Mouse (Mus musculus) embryonic facial prominence, embryonic 10.5 days (tissue): ENCODE data around the gene Zmym6. TPM values are rescaled to one million over a fixed set of nuclear protein-coding genes. Genes with fewer than 3 reads are reported as not detected.

ENCODE experiments used
- DNase-seq: peaks from one replicate; pipeline ENCODE4 v3.0.0-alpha.2; 2017; ENCODE audit warnings: low spot score
- H3K27ac ChIP-seq: fragments of 300-500 bp; sonication (generic); replicated peaks from 2 replicates; pipeline ENCODE4 v1.5.1; 2016; ENCODE audit warnings: mild to moderate bottlenecking
- H3K27me3 ChIP-seq: fragments of 300-500 bp; sonication (generic); replicated peaks from 2 replicates; pipeline ENCODE4 v1.6.1; 2016; ENCODE audit warnings: low read depth, mild to moderate bottlenecking; ENCODE audit not compliant: poor library complexity, severe bottlenecking
- H3K36me3 ChIP-seq: fragments of 300-500 bp; sonication (generic); replicated peaks from 2 replicates; pipeline ENCODE4 v1.6.1; 2016; ENCODE audit warnings: mild to moderate bottlenecking, moderate library complexity
- H3K4me1 ChIP-seq: fragments of 300-500 bp; sonication (generic); 2 replicates; pipeline ENCODE4 v1.6.1; 2016
- H3K4me3 ChIP-seq: fragments of 300-500 bp; sonication (generic); 2 replicates; pipeline ENCODE4 v1.5.1; 2016; ENCODE audit warnings: mild to moderate bottlenecking, moderate library complexity
- H3K9me3 ChIP-seq: fragments of 300-500 bp; sonication (generic); 2 replicates; pipeline ENCODE4 v1.6.1; 2016; ENCODE audit warnings: mild to moderate bottlenecking
- WGBS: fragments of 180-500 bp; shearing (Covaris S2); methylation state at CpG from one replicate; pipeline ENCODE4 v1.1.7; 2016; 5-methylcytosine and 5-hydroxymethylcytosine counted together
- polyA plus RNA-seq: library from polyadenylated mRNA; unstranded; fragments of >200 nt; fragmentation: Nextera tagmentation; extraction: Ambion mirVana; gene quantifications from 2 replicates; pipeline ENCODE4 v1.2.1, GENCODE M21; 2016

The Zmym6 gene
- polyA plus RNA-seq, 1 experiment from 2014 or later: 25.5 TPM

DNA sequence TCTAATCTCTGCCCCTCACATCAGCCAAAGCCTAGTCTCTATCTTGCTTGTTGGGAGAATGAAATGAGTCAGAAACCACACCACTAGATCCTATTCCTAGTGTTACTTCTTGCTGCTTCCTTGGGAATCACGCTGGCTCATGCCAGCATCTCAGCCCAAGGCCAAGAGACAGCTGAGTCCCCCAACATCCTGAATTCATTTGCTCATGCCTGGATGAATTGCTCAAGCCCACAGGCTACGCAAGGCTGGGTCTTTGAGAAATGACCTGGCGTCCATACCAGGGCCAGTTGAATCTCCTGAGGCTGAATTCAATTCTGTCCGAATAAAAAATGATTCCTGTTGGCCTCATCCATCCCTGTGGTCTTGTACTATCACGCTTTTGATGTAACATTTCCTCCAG lies 60.4 kb downstream of the Zmym6 start:
- Histone ChIP-seq H3K27me3 (no peaks in the 10 kb centered on the region), H3K9me3 (no peaks in the 10 kb centered on the region), H3K36me3 (no peaks in the 10 kb centered on the region), H3K4me3 (no peak overlapping the region), H3K4me1 (no peaks in the 10 kb centered on the region), H3K27ac (no peak overlapping the region)
- no peak for DNase-seq
- 80% methylated on average over 5 of the region's 5 CpGs for WGBS

DNA sequence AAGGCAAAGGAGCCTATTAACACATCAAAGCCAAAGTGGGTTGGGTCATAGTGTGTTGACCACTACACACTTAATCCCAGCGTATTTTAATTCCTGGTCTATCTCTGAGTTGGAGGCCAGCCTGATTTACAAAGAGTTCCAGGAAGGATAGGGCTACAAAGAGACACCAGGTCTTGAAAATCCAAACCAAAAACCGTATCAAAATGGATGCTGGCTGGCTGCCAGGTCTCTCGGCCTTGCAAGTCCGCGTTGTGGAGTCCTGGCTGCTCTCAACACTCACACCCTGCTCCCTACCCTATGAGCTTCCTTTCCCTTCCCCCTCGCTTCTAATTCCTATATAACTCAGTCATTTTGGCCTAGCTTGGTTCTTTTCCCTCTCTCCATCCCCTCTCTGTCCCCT lies 61.3 kb downstream of the Zmym6 start:
- DNase-seq: no peak
- H3K27ac ChIP-seq: no peak overlapping the region
- WGBS: 59% methylated on average over 6 of the region's 6 CpGs

DNA sequence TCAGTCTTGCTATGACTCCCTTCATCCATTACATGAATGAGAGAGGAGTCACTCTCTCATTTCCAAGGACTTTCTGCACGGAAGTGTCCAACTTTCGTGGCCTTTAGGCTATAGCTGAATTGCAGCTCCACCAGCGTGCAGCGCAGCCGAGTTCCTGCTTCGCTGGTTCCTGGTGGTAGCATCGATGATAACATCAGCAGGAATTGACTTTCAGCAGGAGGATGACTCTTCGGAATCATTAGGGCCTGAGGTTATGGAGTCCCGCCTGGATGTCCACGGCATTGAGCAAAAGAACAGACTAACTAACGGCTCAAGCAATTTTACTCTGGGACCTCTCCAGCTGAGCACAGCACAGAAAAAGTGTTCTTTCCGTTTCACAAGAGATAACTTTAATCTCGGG lies 72.8 kb downstream of the Zmym6 start:
- no peaks in the 10 kb centered on the region for H3K4me1 ChIP-seq
- no peak overlapping the region for H3K4me3 ChIP-seq
- H3K27ac ChIP-seq: no peak overlapping the region
- DNase-seq: no peak
- WGBS: 87% methylated on average over 13 of the region's 13 CpGs
- H3K27me3 ChIP-seq: no peaks in the 10 kb centered on the region
- no peaks in the 10 kb centered on the region for H3K36me3 ChIP-seq
- no peaks in the 10 kb centered on the region for H3K9me3 ChIP-seq

More for the DNA sequence above, 61.3 kb downstream of the Zmym6 start:
- Histone ChIP-seq H3K4me1 (no peaks in the 10 kb centered on the region), H3K27me3 (no peaks in the 10 kb centered on the region), H3K4me3 (no peak overlapping the region), H3K9me3 (no peaks in the 10 kb centered on the region), H3K36me3 (no peaks in the 10 kb centered on the region)

DNA sequence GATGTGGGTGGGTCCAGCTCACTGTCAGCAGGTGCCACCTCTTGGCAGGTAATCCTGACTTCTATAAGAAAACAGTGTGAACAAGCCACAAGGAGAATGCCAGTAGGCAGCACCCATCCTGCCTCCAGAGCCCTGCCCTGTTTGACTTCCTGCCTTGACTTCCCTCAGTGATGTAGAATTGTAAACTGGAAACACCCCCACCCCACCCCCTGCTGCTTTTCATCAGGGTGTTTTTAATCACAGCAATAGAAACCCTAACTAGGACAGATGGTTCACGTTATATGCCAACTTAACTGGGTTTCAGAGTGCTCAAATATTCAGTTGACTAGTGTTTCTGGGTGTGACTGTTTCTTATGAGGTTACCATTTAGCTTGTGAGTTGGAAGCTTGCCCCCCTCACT lies 76.2 kb downstream of the Zmym6 start:
- 60% methylated on average over 1 of the region's 1 CpGs for WGBS
- H3K36me3 ChIP-seq: no peaks in the 10 kb centered on the region

DNA sequence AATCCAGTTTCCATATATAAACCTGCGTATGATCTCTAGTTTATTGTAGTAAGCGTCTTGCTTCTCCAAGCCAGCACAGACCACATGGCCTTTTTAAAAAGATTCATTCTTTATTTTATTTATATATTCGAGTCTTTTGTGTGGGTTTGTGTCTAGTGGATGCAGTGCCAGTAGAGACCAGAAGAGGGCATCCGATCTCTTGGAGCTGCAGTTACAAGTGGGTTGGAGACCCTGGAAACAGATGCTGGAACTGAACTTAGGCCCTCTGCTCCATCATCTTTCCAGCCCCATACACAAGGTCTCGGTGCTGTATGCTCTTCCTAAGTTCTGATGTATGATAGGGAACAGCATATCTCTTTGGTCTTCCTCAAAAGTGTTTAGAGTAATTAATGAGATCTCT lies 78.6 kb downstream of the Zmym6 start:
- no peaks in the 10 kb centered on the region for H3K27me3 ChIP-seq
- H3K27ac ChIP-seq: no peak overlapping the region
- no peak overlapping the region for H3K4me3 ChIP-seq
- no peaks in the 10 kb centered on the region for H3K36me3 ChIP-seq
- H3K9me3 ChIP-seq: no peaks in the 10 kb centered on the region
- WGBS: 63% methylated on average over 5 of the region's 5 CpGs
- no peaks in the 10 kb centered on the region for H3K4me1 ChIP-seq
- DNase-seq: no peak

More for the DNA sequence above, 76.2 kb downstream of the Zmym6 start:
- no peaks in the 10 kb centered on the region for H3K4me1 ChIP-seq
- no peak overlapping the region for H3K4me3 ChIP-seq
- H3K27ac ChIP-seq: no peak overlapping the region
- H3K9me3 ChIP-seq: no peaks in the 10 kb centered on the region
- no peak for DNase-seq
- no peaks in the 10 kb centered on the region for H3K27me3 ChIP-seq

DNA sequence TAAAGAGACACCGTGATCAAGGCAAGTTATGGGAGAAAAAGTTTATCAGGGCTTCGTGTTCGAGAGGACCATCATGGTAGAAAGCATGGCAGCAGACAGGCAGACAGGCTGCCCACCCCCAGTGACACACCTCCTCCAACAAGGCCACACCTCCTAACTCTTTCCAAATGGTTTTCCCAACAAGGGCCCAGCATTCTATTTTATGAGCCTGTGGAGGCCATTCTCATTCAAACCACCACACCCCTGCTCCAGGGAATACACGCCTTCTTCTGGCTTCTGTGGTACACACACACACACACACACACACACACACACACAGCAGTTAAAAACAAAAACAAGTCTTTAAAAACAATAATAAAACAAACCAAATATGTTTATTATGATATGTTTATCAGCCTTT lies 80.6 kb downstream of the Zmym6 start:
- WGBS: 84% methylated on average over 4 of the region's 4 CpGs
- H3K27ac ChIP-seq: no peak overlapping the region
- H3K36me3 ChIP-seq: no peaks in the 10 kb centered on the region
- no peak overlapping the region for H3K4me3 ChIP-seq
- H3K27me3 ChIP-seq: no peaks in the 10 kb centered on the region
- no peaks in the 10 kb centered on the region for H3K4me1 ChIP-seq
- no peaks in the 10 kb centered on the region for H3K9me3 ChIP-seq
- no peak for DNase-seq

DNA sequence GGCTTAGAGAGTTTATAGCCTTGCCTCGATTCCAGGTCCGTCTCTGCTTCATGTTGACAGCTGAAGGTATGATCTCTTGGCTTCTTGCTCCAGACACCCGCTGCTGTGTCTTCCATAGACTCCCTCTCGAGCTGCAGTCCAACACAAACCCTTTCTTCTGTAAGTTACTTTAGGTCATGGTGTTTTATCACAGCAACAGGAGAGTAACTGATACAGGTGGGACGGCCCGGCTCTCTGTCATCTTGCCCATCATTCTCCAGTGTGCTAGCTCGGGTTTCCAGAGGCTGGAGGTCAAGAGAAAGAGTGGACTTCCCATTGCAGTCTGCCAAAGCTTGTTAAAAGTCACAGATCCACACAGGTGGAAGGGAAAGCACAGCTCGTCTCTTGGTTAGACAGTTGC lies 86.7 kb downstream of the Zmym6 start:
- Histone ChIP-seq H3K27me3 (peaks cover 24% of the 10 kb centered on the region), H3K4me1 (peaks cover 12% of the 10 kb centered on the region), H3K27ac (no peak overlapping the region), H3K4me3 (no peak overlapping the region), H3K36me3 (no peaks in the 10 kb centered on the region), H3K9me3 (no peaks in the 10 kb centered on the region)
- 70% methylated on average over 8 of the region's 8 CpGs for WGBS
- no peak for DNase-seq

DNA sequence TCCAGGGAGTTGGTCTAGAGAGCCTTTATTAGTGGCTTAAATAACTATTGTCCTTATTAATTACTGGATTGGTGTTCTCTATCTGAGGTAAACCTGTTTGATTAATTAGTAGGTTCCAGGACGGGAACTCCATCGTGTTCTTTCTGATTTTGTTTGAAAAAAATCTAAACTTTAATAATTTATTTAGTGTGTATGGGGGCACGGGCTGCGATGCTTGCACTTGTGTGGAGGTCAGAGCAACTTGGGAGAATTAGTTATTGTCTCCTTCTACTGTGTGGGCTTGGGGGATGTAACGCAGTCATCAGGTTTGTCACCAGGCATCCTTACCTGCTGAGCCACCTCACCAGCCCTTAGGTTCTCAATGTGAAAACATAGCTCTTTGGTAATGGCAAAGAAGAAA lies 89.9 kb downstream of the Zmym6 start:
- Histone ChIP-seq H3K36me3 (no peaks in the 10 kb centered on the region), H3K4me1 (peaks cover 22% of the 10 kb centered on the region), H3K4me3 (no peak overlapping the region), H3K27me3 (peaks cover 55% of the 10 kb centered on the region), H3K9me3 (no peaks in the 10 kb centered on the region), H3K27ac (no peak overlapping the region)
- no peak for DNase-seq
- WGBS: 77% methylated on average over 5 of the region's 5 CpGs

DNA sequence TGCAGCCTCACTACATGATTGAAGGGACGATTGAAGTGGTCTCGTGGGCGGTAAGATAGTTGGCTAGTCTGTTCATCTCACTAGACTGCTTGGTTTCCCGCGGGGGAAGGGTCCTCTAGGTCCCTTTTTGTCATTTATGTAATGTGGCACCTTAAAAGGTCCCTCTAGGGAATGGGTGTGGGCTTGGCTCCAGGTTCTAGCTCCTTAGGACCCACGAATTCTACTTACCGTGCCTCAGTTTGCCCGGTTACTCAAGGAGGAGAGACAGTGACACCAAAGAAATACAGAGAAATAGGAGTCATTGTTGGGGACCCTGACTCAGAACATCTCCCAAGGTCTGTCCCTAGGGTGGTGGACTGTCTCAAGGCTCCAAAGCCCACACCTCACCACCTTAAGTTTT lies 90.5 kb downstream of the Zmym6 start:
- DNase-seq: no peak
- 19% methylated on average over 8 of the region's 8 CpGs for WGBS
- peaks cover 62% of the 10 kb centered on the region for H3K27me3 ChIP-seq
- H3K27ac ChIP-seq: no peak overlapping the region
- H3K4me3 ChIP-seq: peak overlapping the region; percentile 86
- no peaks in the 10 kb centered on the region for H3K9me3 ChIP-seq
- no peaks in the 10 kb centered on the region for H3K36me3 ChIP-seq
- peaks cover 22% of the 10 kb centered on the region for H3K4me1 ChIP-seq

DNA sequence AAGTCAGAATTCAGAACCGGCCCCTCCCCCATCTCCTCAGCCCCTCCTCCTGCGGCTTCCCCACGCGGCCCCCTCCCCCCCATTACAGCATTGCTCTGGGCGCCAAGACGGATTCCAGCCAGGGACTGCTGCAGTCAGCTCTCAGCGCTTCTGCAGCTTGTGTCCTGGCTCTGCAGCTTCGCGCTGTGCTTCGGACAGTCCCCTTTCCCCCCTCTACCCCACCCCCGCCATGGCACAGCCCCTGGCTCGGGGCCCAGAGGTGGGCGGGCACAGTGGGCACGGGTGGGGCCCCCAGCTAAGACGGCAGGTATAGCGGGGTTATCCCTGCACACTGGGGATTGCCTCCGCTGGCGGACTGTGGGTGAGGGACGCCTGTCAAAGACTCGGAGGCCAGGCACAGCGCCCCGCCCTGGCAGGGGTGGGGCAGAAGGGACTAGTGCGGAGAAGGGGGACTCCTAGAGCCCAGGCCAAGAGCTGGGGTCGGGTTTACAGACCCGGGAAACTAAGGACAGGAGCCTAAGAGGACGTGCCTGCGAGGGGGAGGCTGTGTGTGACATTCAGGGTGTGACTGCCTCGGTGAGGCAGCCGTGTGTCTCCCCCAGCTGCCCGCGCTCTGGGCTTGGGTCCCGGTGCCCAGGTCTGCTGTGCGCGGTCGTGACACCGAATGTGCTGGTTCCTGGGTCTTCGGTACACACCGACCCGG lies 91.2 kb downstream of the Zmym6 start:
- peaks cover 68% of the 10 kb centered on the region for H3K27me3 ChIP-seq
- H3K9me3 ChIP-seq: no peaks in the 10 kb centered on the region
- no peaks in the 10 kb centered on the region for H3K36me3 ChIP-seq
- H3K4me3 ChIP-seq: peak overlapping the region; percentile 86
- peak overlapping the region; percentile 75 for H3K27ac ChIP-seq
- under 1% methylated on average over 39 of the region's 39 CpGs for WGBS
- DNase-seq: peak; percentile 72
- H3K4me1 ChIP-seq: peaks cover 22% of the 10 kb centered on the region

DNA sequence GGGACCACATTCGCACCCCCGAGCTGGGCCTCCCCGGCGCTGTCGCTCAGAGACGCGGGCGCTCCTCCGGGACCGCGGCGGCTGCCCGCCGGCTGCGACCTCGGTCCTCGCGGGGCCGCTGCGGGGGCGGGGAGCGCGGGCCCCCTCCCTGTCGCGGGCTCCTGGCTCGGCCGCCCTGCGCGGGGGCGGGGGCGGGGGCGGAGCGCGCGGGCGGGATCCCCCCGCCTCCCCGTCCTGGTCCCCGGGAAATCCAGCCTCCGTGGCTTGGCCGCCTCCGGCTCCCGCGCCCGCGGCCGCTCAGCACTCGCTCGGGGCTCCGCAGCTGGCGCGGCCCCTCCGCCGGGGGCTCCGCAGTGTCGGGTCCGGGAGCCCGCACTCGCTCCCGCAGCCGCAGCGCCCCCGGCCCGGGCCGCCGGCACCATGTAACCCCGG lies 91.7 kb downstream of the Zmym6 start, which contains the start of gene Dlgap3:
Dlgap3 (plus strand) TSS at position 291 of the 432 bp plus-strand sequence.
- peaks cover 70% of the 10 kb centered on the region for H3K27me3 ChIP-seq
- peak within 1 kb of the TSS; percentile 75 for H3K27ac ChIP-seq
- H3K4me1 ChIP-seq: peaks cover 22% of the 10 kb centered on the region
- peak within 1 kb of the TSS; percentile 86 for H3K4me3 ChIP-seq
- no peaks in the 10 kb centered on the region for H3K36me3 ChIP-seq
- under 1% methylated on average over 67 of the region's 67 CpGs for WGBS
- no peaks in the 10 kb centered on the region for H3K9me3 ChIP-seq
- DNase-seq: no peak

DNA sequence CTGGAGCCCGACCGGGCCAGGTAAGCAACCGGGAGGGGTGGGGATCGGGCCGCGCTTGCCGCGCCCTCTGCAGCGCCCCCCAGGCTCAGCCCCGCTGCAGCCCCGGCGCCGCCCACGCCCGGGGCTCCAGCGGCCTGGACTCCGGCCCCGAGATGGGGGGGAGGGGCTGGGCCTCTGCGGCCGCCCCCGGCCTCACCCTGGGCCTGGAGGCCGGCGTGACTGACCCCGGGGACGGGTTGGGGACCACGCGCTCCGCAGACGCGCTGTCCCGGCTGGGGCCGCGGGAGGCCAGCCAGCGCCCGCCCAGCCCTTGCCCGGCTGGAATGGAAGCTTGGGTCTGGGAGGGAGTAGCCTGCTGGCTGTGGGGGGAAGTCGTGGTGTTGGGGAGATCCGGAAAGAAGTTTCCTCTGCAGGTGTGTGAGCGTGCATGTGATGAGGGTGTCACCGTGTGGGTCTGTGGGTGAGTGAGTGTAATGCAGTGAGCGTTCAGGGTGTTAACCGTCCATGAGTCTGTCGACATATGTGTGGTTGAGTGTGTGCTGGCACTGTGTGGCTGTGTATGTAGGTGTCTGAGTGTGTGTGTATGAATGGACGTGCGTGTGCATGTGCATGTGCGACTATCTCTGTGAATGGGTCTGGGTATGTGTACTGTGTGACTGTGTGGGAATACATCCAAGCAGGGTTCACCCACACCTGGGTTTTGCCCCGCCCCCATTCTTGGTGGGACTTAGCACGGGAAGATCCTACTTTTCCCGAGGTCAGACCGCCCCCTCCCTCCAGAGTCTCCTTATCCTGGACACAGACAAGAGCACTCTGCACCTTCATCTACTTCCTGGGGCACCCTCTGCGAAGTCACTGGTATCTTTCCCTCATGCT lies 92.4 kb downstream of the Zmym6 start:
- H3K9me3 ChIP-seq: no peaks in the 10 kb centered on the region
- peak overlapping the region; percentile 86 for H3K4me3 ChIP-seq
- H3K27me3 ChIP-seq: peaks cover 70% of the 10 kb centered on the region
- DNase-seq: peak; percentile 60
- H3K4me1 ChIP-seq: peaks cover 22% of the 10 kb centered on the region
- 2% methylated on average over 50 of the region's 51 CpGs for WGBS
- H3K36me3 ChIP-seq: no peaks in the 10 kb centered on the region
- peak overlapping the region; percentile 75 for H3K27ac ChIP-seq

DNA sequence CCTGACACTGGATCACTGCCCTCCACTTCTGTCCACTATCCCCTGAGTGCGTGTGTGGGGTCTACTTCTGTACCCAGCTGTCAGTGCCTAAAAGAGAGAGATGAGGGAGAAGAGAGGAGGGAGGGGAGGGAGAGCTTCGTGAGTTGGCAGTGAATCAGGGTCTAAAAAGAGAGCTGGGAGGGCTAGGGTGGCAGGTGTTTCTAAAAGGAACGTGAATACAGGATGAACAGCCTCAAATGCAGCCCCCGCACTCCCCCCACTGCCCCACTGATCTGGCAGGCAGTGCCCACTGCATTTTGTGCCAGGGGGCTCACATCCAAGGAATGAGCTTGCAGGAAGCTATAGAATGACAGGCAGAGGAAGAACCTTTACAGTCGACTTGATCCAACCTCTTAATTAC lies 93.7 kb downstream of the Zmym6 start:
- Histone ChIP-seq H3K27ac (no peak overlapping the region), H3K4me3 (no peak overlapping the region), H3K36me3 (no peaks in the 10 kb centered on the region), H3K4me1 (peaks cover 22% of the 10 kb centered on the region), H3K9me3 (no peaks in the 10 kb centered on the region), H3K27me3 (peaks cover 70% of the 10 kb centered on the region)
- WGBS: 43% methylated on average over 5 of the region's 5 CpGs
- DNase-seq: no peak
